Mouse (Mus musculus) fibroblast of lung, adult 2 months (primary cell): ENCODE data around the gene Ano8.
"Not testable (repeated sequence)": the region's sequence is repeated elsewhere in the genome, so short reads cannot be mapped to it uniquely, and the experiment has no call there.

Source experiments
- DNase-seq: peaks from one replicate; pipeline ENCODE4 v3.0.0-alpha.2; 2011; ENCODE audit warnings: low read depth

Ano8 gene

GRCm38 (mm10) chr8:71441404-71441803 lies 44.4 kb downstream of the Ano8 start:
- DNase-seq = no peak

- no peak for DNase-seq
Observed at GRCm38 (mm10) chr8:71437041-71437440, 48.7 kb downstream of the Ano8 start.

GRCm38 (mm10) chr8:71432935-71433334 lies 52.8 kb downstream of the Ano8 start:
- not testable (repeated sequence) for DNase-seq
